Mouse (Mus musculus): ENCODE measurements around the gene Chfr.
"Not testable (repeated sequence)": the region's sequence is repeated elsewhere in the genome, so short reads cannot be mapped to it uniquely, and the experiment has no call there.

Gene Chfr

DNA sequence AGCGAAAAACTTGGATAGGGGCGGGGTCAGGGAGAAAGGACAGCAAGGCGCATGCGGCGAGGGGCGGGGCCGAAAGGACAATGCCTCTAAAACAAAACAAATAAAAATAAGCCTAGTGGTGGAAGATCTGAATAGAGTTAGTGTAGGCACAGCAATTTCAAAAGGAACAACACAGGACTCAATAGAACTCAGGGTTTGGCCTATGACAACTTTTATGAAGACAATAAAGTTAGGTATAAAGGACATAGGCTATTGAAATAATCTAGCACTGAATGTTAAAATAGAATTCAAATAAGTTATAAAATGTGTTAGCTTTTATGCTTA, 27.4 kb upstream of the Chfr start:
- peak; percentile 99 for DNase-seq (ENCODE audit: low read depth, low spot score)

DNA sequence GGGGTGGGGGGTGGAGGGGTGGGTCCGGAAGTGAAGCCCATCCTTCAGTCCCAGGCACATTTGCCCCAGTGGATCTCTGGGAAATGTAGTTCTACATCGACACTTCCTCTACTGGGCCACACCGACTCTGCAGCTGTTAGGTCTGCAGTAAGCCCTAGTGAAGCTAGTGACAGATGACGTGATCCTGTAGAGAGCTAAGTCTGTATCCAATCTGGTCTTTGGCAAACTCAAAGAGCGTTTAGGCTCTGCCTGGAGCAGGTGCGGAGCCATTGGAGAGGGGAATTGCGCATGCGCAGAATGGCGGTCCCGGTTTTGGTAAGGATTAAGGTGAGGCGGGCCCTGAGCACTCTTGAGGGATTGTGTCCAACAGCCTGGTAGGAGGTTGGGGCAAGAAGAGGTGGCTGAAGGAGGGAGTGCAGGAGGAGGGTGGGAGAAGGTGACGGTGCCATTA, 25.6 kb upstream of the Chfr start, which contains the start of gene Zfp605:
TSS of gene Zfp605 (plus strand) at position 102 of the 451 bp plus-strand sequence.
- DNase-seq (ENCODE audit: low read depth, low spot score): peak; percentile 81

DNA sequence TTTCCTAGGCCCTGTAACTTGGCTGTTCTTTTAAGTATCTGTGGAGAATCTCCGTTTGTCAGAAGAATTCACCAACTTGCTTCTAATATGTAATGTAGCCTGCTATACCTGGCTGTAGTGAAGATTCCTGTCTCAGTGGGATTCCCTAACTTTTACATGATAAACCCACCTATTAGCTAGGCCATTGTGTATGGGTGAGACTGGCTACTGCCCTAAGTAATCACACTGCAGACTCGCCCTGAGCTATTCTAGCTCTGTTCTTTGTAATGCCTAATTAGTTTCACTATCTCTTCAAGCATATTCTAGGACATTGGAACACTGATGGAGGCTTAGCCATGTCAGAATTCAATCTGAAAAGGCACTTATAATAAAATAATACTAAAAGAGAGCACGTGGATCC, 13.3 kb upstream of the Chfr start:
- not testable (repeated sequence) for DNase-seq (ENCODE audit: low read depth, low spot score)

DNA sequence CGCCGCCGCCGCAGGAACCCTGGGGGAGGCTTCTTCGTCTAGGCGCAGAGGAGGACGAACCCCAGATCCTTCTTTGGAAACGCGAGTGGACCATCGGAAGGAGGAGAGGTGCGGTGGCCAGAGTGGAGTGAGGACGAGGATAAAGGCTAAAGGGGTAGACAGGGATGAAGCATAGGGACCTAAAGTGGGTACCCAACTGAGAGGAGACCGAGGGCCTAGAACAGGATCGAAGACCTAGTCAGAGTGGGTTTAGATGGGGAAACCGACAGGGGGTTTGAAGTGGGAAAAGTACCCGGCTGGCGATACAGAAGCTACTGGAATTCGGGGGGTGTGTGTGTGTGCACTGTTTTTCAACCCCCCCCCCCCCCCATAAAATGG, 434 bp downstream of the Chfr start:
- DNase-seq (ENCODE audit: low read depth, low spot score): no peak

DNA sequence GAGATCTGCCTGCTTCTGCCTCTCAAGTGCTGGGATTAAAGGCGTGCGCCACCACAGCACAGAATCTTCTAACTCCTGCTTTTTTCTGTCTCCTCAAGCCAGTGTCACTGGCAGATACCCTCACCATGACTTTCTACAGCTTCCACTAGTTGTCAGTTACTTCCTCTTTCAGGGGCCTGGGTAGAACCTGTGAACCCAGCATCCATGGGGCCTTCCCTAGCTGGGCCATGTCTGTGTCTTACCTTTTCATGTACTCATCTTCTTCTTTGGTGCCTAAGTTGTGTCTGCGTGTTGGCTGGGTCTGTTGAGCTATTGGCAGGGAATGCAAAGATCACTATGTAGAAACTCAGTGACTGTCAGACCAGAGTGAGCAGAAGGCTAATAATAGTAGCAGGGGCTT, 2.2 kb downstream of the Chfr start:
- no peak for DNase-seq (ENCODE audit: low read depth, low spot score)

DNA sequence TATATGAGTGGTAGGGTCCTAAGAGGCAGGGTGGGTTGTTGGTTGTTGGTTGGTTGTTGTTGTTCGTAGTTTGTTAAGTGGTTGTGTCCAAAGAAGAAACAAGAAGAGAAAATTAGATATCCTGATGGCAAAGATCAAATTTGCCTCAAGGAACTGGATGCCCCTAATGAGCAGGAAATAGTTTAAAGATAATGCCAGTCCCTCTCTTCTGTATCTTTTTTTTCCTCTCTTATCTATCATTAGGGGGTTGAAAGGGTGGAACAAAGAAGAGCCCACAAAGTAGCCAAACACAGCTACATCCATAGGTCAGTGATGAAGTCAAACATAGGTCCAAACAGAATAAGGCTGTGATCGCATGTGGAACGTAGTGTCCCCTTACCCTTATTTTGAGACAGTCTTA, 3.7 kb downstream of the Chfr start:
- DNase-seq (ENCODE audit: low read depth, low spot score): no peak

DNA sequence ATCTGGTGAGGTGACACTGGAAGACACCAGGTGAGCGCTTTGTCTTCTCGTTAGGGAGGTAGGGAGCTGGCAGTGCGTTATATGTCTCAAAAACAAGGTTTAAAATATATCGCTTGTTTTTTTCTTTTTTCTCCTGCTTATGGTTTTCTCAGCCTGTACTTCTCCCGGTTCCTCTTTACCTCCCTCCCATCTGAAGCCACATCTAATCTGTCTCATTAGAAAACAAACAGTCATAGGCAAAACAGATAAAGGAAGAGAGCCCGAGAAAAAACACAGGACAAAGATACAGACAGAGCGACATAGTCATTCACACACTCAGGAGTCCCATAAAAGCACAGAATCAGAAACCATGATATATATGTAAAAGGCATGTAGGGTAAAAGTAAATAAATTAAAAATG, 4.8 kb downstream of the Chfr start:
- no peak for DNase-seq (ENCODE audit: low read depth, low spot score)

DNA sequence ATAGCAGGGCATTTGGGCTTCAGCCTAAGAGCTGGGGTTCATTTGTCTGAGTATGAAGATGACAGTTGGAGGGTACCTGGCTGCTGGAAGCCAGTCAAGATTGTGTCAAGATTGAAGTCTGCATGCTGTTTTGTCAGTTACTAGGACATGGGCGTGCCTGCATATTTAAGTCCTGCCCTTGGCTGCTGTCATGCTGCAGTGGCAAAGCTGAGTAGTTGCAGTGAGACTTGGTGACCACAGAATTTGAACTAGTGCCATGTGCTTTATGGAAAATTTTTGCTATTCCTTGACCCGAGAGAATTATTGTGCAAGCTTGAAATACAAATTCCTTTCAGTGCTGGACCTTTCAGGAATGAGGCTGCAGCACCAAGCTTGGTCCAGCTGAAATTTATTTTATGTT, 6.7 kb downstream of the Chfr start:
- peak; percentile 92 for DNase-seq (ENCODE audit: low read depth, low spot score)

DNA sequence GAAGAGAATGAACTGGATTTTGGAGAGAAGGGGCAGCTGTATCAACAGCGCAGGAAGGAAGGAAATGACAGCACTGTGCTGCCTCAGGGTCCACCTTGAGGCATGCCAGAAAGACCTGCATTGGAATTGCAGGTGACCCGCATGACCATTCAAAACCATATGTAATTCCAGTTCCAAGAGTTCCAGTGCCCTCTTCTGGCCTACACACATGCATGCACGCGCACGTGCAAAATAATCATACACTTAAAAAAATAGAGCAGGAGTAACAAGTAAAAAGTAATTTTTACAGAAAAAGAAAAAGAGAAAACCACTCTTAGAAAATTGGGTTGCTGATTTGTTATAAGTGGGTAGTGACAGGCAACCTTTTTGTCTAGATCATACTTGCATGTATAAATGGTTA, 7.4 kb downstream of the Chfr start:
- DNase-seq (ENCODE audit: low read depth, low spot score): peak; percentile 63

DNA sequence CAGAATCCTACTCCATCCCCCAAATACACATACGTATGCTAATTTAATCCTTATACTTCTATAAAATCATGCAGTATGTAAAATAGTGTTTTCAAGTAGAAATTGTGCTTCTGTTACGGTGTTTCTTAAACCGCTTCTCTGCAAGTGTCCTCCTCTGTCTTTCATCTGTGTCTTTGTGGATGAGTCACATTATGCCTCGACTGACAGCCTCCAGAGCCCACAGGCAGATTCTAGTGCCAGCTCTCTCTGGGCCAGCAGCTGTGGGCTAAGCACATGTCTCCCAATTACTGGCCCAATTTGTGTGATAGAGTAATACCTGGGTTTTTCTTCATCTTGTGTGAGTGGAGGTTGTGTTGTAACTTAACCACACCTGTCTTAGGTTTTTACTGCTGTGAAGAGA, 33.7 kb downstream of the Chfr start:
- DNase-seq (ENCODE audit: low read depth, low spot score): no peak

DNA sequence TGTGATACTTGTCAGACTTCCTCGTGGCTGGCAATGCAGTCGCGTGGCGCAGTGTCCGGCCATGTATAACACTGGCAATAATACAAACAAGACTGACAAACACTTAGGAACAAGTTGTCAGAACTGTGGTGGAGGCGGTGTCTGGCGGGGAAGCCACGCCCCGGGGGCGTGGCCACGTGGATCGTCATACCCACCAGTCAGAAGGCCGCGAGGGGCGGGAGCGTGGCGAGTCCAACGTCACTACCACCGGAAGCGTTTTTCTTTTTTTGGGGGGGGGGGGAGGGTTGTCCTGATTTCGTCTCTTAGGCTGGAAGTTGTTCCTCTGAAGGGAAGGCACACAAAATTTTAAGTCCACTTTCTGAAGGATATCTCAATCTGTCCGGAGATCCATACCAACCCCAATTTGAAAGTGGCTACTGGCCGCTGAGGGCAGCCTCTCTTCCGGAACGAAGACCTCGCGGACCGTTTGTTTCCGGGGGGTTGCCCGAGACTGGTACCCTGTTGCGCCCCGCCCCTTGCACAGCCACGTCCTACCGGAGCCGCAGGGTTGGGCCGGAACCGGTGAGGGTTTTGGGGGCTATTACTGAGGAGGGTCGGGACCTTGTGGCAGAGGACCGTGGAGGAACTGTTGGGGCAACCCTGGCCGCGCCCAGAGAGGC, 40.8 kb downstream of the Chfr start, which contains the start of gene Golga3:
TSS of gene Golga3 (plus strand) at position 340 of the 659 bp plus-strand sequence.
- DNase-seq (ENCODE audit: low read depth, low spot score): peak; percentile 94

DNA sequence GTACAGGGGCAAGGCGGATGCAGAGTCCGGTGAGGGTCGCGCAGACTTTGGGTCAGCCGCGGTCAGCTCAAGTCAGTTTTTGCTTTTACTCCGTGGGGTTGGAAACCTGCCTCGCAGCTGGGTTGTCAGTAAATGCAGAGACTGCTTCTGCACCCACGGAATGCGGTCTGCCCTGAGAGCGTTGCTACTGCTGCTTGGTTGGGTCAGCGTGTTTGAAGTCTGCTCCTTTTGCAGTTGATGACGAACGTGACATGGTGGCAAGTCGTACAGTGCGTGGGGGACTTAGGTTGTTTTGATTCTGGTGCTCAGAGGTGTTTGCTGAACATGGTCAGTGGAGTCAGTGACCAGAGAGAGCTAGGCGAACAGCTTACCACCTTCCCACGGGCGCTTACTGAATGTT, 41.4 kb downstream of the Chfr start:
- peak; percentile 38 for DNase-seq (ENCODE audit: low read depth, low spot score)

DNA sequence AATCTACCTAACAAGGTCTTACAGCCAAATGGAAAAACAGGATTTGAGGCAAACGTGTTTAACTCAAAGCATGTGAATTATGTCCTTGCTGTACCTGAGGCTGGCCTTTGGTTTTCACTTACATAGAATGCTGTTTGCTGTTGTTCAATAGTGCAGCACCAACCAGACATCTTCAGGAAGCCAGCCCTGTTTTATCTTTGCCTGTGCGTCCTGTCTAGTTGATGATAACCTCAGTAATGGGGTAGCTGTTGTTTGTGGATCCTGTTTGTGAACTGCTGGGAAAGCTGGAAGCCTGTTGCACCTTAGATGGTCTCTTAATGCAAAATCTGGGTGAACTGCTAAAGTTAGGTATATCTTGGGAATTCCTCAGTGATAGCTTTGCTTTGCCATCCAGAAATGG, 43.0 kb downstream of the Chfr start:
- no peak for DNase-seq (ENCODE audit: low read depth, low spot score)

DNA sequence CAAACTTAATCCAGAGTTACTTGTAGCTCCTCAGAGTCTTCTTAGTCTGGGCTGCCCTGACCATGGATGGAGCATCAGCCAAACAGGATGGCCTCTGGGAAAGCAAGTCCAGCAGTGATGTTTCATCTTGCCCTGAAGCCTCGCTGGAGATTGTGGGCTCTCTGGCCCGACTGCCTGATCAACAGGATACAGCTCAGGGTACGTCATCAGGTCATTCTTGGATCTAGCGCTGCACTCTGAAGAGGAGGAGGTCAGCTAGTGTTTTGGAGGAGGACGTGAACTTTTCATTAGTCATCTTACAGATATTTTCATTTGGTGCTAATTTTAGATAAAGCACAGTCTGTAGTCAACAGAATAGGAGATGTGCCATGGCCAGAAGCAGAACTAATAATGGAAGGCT, 46.1 kb downstream of the Chfr start:
- DNase-seq (ENCODE audit: low read depth, low spot score): peak; percentile 52

DNA sequence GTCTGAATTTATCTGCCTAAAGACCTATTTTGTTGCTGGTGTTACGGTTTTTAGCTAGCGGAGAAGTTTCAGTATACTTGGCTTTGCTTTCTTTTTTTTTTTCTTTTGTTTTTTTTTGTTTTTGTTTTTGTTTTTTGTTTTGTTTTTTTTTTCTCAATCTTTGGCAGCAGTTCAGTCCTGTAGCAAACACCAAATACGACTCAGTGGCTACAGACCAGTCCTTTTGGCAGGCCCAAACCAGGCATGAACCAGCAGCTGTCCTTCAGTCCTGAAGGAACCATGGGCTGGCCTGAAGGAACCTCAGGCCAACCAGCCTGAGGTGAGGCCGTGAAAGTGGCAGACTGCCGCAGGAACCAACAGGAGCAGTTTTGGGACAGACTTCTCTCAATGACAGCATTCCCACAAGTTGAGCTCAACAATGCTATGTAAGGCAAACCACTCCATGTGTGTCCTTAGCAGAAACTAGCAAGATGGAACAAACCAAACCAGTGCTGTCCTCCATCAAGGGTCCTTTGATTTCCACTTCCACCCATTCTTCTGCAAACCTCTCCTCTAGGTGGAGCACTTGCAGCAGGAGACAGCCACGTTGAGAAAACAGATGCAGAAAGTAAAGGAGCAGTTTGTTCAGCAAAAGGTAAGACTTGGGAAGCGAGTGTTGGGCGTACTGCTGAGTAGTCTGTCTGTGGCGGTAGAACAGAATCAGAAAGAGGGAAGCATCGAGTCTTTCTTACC, 67.7 kb downstream of the Chfr start:
- peak; percentile 32 for DNase-seq (ENCODE audit: low read depth, low spot score)

DNA sequence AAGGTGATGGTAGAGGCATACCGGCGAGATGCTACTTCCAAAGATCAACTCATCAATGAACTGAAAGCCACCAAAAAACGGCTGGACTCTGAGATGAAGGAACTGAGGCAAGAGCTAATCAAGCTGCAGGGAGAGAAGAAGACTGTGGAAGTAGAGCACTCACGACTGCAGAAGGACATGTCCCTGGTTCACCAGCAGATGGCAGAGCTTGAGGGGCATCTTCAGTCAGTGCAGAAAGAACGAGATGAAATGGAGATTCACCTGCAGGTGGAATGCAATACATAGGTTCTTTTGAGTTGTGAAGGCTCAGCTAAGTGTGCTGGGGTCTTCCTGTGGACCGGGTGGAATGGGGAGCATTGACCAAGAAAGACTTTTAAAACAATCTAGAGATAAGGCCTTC, 69.1 kb downstream of the Chfr start:
- peak; percentile 30 for DNase-seq (ENCODE audit: low read depth, low spot score)

DNA sequence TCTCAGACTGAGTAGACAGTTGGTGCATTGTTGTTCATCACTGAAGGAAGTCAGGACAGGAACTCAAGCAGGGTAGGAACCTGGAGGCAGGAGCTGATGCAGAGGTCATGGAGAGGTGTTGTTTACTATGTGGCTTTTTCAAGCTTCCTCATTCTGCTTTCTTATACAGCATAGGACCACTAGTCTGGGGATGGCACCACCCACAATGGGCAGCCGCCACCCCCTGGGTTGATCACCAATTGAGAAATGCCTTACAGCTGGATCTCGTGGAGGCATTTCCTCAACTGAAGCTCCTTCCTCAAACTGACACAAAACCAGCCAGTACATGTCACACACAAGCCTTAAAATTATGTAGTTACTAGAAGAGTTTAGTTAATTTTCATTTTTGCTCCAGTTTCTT, 75.7 kb downstream of the Chfr start:
- no peak for DNase-seq (ENCODE audit: low read depth, low spot score)

DNA sequence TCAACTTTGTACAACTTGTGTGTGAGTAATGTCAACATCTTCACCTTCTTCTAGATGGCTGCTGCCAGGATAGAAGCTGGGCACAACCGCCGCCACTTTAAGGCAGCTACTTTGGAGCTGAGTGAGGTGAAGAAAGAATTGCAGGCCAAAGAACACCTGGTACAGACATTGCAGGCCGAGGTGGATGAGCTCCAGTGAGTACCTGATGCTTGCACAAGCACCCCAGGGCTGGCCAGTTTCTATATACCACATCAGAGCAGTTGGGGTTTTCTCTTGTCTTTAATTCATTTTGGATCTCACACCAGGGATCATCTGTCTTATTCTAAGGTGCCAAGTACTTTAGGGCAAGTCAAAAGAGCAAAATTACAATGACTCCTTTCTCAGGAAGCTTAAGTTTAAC, 81.1 kb downstream of the Chfr start:
- no peak for DNase-seq (ENCODE audit: low read depth, low spot score)

DNA sequence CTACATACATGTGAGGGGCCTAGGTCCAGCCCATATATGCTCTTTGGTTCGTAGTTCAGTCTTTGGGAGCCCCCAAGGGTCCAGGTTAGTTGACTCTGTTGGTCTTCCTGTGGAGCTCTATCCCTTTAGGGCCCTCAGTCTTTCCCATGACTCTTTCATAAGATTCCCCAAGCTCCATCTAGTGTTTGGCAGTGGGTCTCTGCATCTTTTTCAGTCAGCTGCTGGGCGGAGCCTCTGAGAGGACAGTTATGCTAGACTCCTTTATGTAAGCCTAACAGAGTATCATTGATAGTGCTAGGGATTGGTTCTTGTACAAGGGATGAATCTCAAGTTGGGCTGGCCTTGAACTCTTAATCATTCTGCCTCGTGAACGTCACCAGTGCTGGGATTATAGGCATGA, 84.7 kb downstream of the Chfr start:
- DNase-seq (ENCODE audit: low read depth, low spot score): peak; percentile 49

All from 3T3-L1 (cell line).